Mouse (Mus musculus): ENCODE measurements around the gene Vti1a.
A peak's percentile ranks its signal among the peaks of the same experiment; 100 is the strongest.

Vti1a gene

DNA sequence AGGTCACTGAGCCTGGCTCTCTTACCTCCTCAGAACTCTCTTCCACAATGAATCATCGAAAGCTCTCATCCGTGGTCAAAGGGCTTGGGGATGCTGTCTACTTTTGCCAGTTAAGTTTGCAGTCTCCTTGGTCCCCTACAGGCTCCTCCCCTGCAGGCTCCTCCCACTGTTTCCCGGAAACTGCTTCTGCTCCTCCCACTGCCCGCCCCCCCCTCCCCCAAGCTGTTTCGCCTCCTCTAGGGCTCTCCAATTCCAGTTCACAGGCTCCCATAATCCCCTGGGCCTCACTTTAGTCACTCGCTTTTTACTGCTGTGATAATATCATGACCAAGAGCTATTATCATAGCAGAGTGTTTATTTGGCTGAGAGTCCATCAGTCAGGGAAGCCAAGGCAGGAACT, 324.2 kb downstream of the Vti1a start:
- no peak for DNase-seq

DNA sequence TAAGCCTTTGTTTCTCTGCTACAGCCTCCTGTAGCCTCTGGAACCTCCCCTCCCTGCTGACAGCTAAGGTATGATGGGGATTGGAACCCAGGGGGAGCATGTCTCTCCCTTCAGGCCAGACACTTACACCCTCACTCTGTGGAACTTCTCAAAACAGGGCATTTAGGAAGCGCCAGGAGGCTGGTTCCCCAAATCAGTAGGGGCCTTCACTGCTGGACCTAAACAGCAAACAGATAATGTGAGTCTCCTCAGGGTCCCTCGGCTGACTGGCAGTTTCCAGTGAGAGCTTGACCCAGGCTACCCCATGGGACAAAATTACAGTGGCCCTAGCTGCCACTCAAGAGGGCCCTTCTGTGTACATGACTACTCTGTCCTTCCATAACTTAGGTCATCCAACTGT, 325.8 kb downstream of the Vti1a start:
- DNase-seq: no peak

DNA sequence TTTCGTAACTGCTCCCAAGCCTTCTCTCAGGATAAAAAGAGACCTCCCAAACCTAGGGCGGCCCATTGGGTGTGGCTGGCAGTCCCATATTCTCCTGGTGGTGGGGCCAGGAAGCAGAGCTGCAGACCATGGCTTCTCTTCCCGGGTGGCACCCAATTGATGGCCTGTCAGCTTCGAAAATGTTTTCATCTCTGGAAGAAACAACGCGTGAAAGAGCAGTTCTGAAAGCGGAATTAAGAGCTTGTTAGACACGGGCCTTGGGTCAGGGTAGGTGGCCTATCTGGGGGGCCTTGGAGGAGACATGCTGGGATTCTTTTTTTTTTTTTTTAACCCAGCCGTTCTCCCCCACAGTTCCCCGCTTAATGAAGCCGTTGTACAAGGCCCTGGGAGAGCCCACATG, 326.3 kb downstream of the Vti1a start:
- no peak for DNase-seq

GRCm38 (mm10) chr19:55643288-55643901, 327.3 kb downstream of the Vti1a start:
- peak; percentile 21 to 23 for DNase-seq

DNA sequence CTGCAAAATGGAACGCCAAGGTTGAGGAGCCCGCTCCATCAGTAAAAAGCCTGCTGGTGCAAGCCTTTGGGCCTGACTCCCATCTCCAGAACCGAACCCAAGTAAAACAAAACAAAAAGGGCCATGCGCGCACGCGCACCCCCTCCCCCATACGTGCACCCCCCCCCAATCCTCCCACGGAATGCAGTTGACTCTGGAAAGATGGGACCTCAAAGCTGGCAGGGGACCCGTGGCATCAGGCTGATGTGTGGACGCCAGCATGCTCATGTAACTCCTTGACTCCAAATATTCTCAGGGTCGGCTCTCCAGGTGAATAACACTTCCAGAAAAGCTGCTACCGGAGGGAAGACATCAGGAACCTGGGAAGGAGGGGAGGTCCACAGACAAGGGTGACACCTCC, 327.8 kb downstream of the Vti1a start:
- no peak for DNase-seq

- DNase-seq: no peak
Observed at GRCm38 (mm10) chr19:55649363-55649762, 333.3 kb downstream of the Vti1a start.

DNA sequence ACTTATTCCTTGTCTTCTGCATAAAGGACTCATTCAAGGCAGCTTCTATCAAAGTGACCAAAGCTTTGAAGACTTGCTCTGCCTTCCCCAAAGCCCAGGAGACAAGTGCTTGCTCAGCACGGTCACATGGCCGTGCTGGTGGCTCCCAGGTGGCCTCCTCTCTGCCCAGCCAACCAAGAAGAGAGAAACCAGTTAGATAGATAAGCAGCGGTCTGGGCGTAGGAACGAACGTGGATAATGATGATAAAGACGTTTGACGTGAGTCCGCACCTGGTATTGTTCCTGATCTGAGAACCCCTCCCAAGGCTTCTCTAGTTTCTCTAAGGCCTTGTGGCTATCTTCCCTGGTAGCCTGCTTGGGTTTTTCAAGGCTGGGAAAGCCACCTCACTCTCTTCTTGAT, 334.9 kb downstream of the Vti1a start:
- no peak for DNase-seq

- DNase-seq: no peak
Observed at GRCm38 (mm10) chr19:55652693-55653265, 336.7 kb downstream of the Vti1a start.

GRCm38 (mm10) chr19:55660165-55660564, 344.1 kb downstream of the Vti1a start:
- DNase-seq: no peak

- no peak for DNase-seq
Observed at GRCm38 (mm10) chr19:55662521-55663223, 346.6 kb downstream of the Vti1a start.

GRCm38 (mm10) chr19:55667787-55668186, 351.7 kb downstream of the Vti1a start:
- DNase-seq: no peak

- no peak for DNase-seq
Observed at GRCm38 (mm10) chr19:55668896-55669295, 352.8 kb downstream of the Vti1a start.
